Mouse (Mus musculus): ENCODE results near the gene Clip2.

GRCm38 (mm10) chr5:134553951-134554546, 1.8 kb upstream of the Clip2 start:
- TF ChIP-seq POLR2A (IDR thresholded peaks at IDR 0.05; ENCODE audit: control insufficient read depth in 1 of 2, insufficient read depth in 1 of 2, low read depth in 1 of 2, low read length in 2 of 2, poor library complexity in 1 of 2) (no peak), EP300 (IDR thresholded peaks at IDR 0.05; ENCODE audit: low read depth in 1 of 2, low read length in 2 of 2) (no peak), MXI1 (IDR thresholded peaks at IDR 0.05; ENCODE audit: low read depth, low read length) (no peak), KAT2A (conservative IDR thresholded peaks at IDR 0.05; ENCODE audit: low read depth, low read length) (no peak), NRF1 (IDR thresholded peaks at IDR 0.05; ENCODE audit: insufficient read depth, low read depth, low read length, poor library complexity, severe bottlenecking) (no peak), NELFE (IDR thresholded peaks at IDR 0.05; ENCODE audit: low read depth, low read length) (no peak), BHLHE40 (IDR thresholded peaks at IDR 0.05; ENCODE audit: borderline replicate concordance, low read depth, low read length) (no peak), RCOR1 (IDR thresholded peaks at IDR 0.05; ENCODE audit: low read depth, low read length) (no peak), CTCF (IDR thresholded peaks at IDR 0.05 in 2 of 3, conservative IDR thresholded peaks at IDR 0.05 in 1 of 3; ENCODE audit: control insufficient read depth in 1 of 3, insufficient read depth in 1 of 3, low read depth in 2 of 3, low read length in 3 of 3, poor library complexity in 1 of 3, severe bottlenecking in 1 of 3) (no peak), SMC3 (IDR thresholded peaks at IDR 0.05; ENCODE audit: low read depth, low read length) (no peak), E2F4 (IDR thresholded peaks at IDR 0.05; ENCODE audit: borderline replicate concordance, low read depth, low read length) (no peak), MAZ (IDR thresholded peaks at IDR 0.05; ENCODE audit: low read depth, low read length) (no peak)

Data from MEL (cell line).